Mouse (Mus musculus): ENCODE data around the gene Nhlrc4. TPM values are rescaled to one million over a fixed set of nuclear protein-coding genes. Genes with fewer than 3 reads are reported as not detected.

Gene Nhlrc4
- polyA plus RNA-seq, 1 experiment, result not detected

DNA sequence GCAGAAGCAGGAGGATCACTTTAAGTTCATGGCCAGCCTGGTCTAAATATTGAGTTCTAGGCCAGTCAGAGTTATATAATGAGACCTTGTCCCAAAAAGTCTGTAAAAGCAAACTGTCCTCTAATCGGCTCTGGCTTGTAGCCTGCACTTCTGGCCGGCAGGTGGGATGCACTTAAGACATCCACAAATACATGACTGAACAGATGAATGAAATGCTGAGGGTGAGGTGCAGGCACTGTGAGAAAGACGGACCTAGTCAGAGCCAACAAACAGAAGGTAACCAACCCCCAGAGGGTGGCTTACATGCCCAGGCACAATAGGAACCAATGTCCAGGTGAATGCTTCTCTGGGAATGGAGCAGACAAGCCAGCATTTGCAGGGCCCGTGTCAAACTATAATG, 30.5 kb downstream of the Nhlrc4 start:
- peaks cover 58% of the 10 kb centered on the region for H3K4me1 ChIP-seq (ENCODE audit: control insufficient read depth, insufficient read depth, low read length)
- peak overlapping the region; percentile 38 for H3K4me3 ChIP-seq (ENCODE audit: insufficient read depth, low read length)
- TF ChIP-seq CTCF (IDR thresholded peaks at IDR 0.05; ENCODE audit: low read depth, low read length), result no peak
- TF ChIP-seq POLR2A (IDR thresholded peaks at IDR 0.05; ENCODE audit: borderline replicate concordance, low read depth, low read length), result no peak
- peak overlapping the region; percentile 98 for H3K27ac ChIP-seq (ENCODE audit: insufficient read depth, low read depth, low read length)

DNA sequence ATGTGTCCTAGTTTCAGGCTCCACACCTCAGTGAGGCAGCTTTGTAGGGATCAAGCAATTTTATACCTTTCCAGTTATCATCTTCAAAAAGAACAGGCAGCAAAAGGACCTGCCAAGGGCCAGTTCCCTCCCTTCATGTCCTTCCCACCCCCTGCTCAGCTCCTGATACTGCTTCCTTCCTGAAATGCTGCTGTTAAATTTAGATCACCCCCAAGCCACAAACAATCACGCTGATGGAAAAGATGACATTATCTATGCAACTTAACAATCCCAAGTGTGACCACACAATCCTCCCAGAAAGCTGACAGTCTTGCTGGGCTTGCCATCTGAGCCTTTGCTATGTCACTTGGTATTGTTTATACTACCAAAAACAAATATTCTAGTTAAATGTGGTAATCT, 30.9 kb downstream of the Nhlrc4 start:
- peak overlapping the region; percentile 98 for H3K27ac ChIP-seq (ENCODE audit: insufficient read depth, low read depth, low read length)
- H3K4me3 ChIP-seq (ENCODE audit: insufficient read depth, low read length), result peak overlapping the region; percentile 69
- H3K4me1 ChIP-seq (ENCODE audit: control insufficient read depth, insufficient read depth, low read length), result peaks cover 58% of the 10 kb centered on the region
- TF ChIP-seq CTCF (IDR thresholded peaks at IDR 0.05; ENCODE audit: low read depth, low read length), result no peak
- TF ChIP-seq POLR2A (IDR thresholded peaks at IDR 0.05; ENCODE audit: borderline replicate concordance, low read depth, low read length), result no peak

DNA sequence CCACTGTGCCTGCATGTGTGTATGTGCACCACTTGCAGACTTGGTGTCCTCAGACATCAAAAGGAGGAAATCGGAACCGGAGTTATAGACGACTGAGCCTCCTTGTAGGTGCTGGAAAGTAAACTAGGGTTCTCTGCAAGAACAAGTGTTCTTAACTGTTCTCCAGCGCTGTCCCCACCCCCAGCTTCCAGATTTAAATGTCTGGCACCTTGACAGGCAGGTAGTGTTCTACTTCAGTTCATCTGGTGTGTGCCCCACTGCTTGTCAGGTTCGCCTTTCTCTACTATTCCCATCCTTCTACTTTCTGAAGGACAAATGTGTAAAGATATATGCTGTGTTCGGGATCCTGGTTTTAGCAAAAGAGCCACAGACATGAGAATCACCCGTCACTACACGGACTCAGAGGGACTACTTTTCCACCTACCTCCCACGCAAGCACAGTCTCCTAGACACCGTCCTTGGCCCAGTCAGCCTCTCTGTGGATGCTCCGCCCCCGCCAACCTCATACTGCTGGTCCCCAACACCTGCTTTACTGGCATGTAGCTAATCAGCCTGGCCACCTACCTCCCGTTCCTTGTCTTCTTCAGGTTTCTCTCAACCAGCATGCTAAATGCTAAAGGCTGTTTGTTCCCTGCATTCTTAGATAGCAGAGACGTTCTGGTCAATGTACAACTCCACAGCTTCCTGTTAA, 31.4 kb downstream of the Nhlrc4 start:
- TF ChIP-seq CTCF (IDR thresholded peaks at IDR 0.05; ENCODE audit: low read depth, low read length) (no peak), POLR2A (IDR thresholded peaks at IDR 0.05; ENCODE audit: borderline replicate concordance, low read depth, low read length) (no peak)
- Histone ChIP-seq H3K4me1 (ENCODE audit: control insufficient read depth, insufficient read depth, low read length) (peaks cover 57% of the 10 kb centered on the region), H3K4me3 (ENCODE audit: insufficient read depth, low read length) (peak overlapping the region; percentile 69), H3K27ac (ENCODE audit: insufficient read depth, low read depth, low read length) (peak overlapping the region; percentile 96)

DNA sequence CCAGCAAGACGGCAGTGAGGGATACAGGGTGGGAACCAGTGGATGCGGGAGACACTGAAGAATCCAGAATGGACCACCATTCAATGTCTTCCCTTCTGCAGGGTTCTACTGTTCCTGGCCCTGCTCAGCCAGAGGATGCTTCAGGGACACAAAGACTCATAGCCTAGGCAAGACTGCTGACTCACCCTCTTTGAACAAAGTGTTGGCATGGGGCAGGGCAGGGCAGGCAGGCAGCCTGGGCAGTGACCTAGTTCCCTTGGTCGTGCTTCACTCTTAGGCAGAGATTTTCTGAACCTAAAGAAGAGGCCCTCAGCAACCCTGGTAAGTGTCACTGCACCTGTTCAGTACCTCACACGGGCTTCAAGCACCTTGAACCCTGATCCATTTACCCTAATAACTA, 32.9 kb downstream of the Nhlrc4 start:
- no peak for TF ChIP-seq CTCF (IDR thresholded peaks at IDR 0.05; ENCODE audit: low read depth, low read length)
- no peak for TF ChIP-seq POLR2A (IDR thresholded peaks at IDR 0.05; ENCODE audit: borderline replicate concordance, low read depth, low read length)
- H3K27ac ChIP-seq (ENCODE audit: insufficient read depth, low read depth, low read length), result peak overlapping the region; percentile 67
- H3K4me3 ChIP-seq (ENCODE audit: insufficient read depth, low read length), result peak overlapping the region; percentile 19

DNA sequence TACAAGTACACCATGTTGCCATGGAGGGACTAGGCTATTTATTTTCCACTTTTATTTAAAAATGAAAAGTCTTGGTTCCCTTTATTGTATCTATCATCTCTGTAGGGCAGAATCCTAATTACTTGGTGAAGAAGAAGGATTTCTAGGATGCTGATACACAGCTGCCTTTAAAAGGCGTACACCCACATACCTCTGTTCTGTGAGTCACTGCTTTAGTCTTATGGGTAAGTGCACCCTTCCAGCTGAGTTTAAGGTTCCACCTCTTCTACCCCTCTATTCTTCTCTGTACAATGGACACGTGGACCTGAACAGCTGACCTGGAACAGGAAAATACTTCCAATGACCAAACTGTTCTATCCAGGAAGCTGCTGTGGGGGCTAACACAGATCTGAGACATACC, 37.1 kb downstream of the Nhlrc4 start:
- no peak overlapping the region for H3K27ac ChIP-seq (ENCODE audit: insufficient read depth, low read depth, low read length)
- H3K4me3 ChIP-seq (ENCODE audit: insufficient read depth, low read length), result no peak overlapping the region
- TF ChIP-seq CTCF (IDR thresholded peaks at IDR 0.05; ENCODE audit: low read depth, low read length), result no peak
- no peak for TF ChIP-seq POLR2A (IDR thresholded peaks at IDR 0.05; ENCODE audit: borderline replicate concordance, low read depth, low read length)
- H3K4me1 ChIP-seq (ENCODE audit: control insufficient read depth, insufficient read depth, low read length), result peaks cover 31% of the 10 kb centered on the region

More for the DNA sequence above, 32.9 kb downstream of the Nhlrc4 start:
- H3K4me1 ChIP-seq (ENCODE audit: control insufficient read depth, insufficient read depth, low read length), result peaks cover 45% of the 10 kb centered on the region

DNA sequence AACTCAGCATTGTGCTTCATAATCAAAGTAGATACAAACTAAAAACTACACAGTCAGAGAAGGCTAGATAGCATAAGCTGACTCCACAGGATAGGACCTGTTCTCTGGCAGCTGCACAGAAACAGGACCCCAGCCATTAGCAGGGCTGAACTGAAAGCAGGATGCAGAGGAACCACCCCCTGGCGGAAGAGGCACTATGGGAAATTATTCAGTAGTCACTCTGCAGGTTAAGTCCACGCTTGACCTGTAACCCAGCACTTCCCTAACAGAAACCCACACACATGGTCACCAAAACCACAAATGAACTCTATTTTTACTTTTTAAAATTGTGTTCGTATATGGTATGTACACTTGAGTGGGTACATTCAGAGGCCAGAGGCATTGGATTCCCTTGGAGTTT, 41.7 kb downstream of the Nhlrc4 start:
- peaks cover 26% of the 10 kb centered on the region for H3K4me1 ChIP-seq (ENCODE audit: control insufficient read depth, insufficient read depth, low read length)
- no peak overlapping the region for H3K27ac ChIP-seq (ENCODE audit: insufficient read depth, low read depth, low read length)
- no peak overlapping the region for H3K4me3 ChIP-seq (ENCODE audit: insufficient read depth, low read length)
- no peak for TF ChIP-seq POLR2A (IDR thresholded peaks at IDR 0.05; ENCODE audit: borderline replicate concordance, low read depth, low read length)
- TF ChIP-seq CTCF (IDR thresholded peaks at IDR 0.05; ENCODE audit: low read depth, low read length), result no peak

DNA sequence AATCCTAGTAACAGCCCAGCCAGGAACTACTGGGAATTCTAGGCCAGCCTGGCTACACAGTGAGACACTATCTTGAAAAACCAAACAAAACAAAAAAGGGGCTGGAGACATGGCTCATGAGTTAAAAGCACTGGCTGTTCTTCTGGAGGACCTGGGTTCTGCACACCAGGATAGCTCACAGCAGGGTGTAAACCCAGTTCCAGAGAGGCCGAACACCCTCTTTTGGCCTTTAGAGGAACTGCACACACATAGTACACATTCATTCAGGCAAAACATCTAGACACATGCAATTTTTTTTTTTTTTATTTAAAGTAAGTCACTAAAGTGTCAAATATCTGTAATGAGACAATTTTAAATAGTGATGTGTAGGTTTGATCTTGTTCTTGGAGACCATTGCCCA, 44.6 kb downstream of the Nhlrc4 start:
- Histone ChIP-seq H3K4me3 (ENCODE audit: insufficient read depth, low read length) (no peak overlapping the region), H3K4me1 (ENCODE audit: control insufficient read depth, insufficient read depth, low read length) (peaks cover 43% of the 10 kb centered on the region), H3K27ac (ENCODE audit: insufficient read depth, low read depth, low read length) (no peak overlapping the region)
- TF ChIP-seq POLR2A (IDR thresholded peaks at IDR 0.05; ENCODE audit: borderline replicate concordance, low read depth, low read length) (no peak), CTCF (IDR thresholded peaks at IDR 0.05; ENCODE audit: low read depth, low read length) (no peak)

DNA sequence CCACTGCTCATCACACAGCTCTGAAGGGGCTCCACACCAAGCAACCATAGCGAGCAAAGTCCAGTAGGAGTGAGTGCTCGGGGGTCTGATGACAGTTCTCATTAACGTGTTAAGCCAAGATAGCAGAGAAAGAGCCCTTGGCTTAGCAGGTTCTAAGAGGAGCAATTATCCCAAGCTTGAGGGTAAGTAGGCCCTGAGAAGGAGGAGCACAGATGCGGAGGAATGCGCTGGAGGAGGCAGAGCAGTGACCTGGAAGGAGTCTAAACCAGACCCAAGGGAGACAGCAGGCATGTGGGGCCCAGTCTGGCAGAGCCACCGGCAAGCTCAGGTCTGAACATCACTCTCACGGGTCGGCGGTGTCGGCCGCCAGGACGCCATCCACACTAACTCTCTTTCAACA, 48.9 kb downstream of the Nhlrc4 start:
- Histone ChIP-seq H3K27ac (ENCODE audit: insufficient read depth, low read depth, low read length) (no peak overlapping the region), H3K4me1 (ENCODE audit: control insufficient read depth, insufficient read depth, low read length) (peaks cover 35% of the 10 kb centered on the region), H3K4me3 (ENCODE audit: insufficient read depth, low read length) (no peak overlapping the region)
- no peak for TF ChIP-seq CTCF (IDR thresholded peaks at IDR 0.05; ENCODE audit: low read depth, low read length)
- no peak for TF ChIP-seq POLR2A (IDR thresholded peaks at IDR 0.05; ENCODE audit: borderline replicate concordance, low read depth, low read length)

DNA sequence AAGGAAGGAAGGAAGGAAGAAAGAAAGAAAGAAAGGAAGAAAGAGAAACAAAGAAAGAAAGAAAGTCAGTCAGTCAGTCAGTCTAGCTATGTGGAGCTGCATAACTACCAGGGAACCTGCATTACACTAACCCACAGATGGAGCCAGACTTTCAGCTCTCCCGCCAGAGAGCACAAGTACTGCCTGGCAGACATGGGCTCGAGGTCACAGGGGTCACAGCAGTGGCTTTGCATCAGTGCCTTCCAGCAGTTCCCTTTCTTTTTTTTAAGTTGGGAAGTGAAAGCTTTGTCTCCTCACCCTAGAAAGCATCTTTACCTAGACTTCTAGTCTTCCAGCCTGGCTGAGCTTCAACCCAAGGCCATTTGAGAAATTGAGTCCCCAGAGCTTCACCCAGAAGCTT, 49.3 kb downstream of the Nhlrc4 start:
- no peak for TF ChIP-seq POLR2A (IDR thresholded peaks at IDR 0.05; ENCODE audit: borderline replicate concordance, low read depth, low read length)
- TF ChIP-seq CTCF (IDR thresholded peaks at IDR 0.05; ENCODE audit: low read depth, low read length), result no peak
- no peak overlapping the region for H3K4me3 ChIP-seq (ENCODE audit: insufficient read depth, low read length)

DNA sequence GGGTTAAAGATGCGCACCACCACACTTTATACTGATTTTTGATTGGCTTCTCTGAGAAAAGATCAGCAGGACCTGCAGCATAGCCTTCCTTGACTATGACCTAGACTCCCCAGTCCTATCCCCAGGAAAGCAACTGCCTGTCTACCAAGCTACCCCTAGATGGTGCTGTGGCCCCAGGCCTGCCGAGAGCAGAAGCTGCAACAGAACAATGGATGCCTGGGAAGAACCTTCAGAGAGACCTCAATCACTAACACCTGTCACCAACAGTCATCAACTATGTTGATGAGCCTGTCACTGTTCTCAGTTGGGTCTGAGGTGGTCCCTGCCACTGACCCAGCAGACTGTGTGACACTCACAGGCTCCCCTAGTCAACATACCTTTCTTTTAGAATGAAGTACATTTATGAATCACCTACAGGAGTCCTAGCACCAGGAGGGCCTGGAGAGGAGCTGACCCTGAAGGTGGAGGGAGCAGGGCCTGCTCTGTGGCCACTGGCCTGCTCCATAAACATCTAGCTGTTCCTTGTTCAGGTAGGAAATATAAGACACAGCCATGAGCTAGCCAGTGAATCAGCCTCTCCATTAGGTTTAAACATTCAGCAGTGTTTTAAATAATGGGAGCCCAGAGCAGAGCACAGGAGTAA, 50.7 kb downstream of the Nhlrc4 start:
- Histone ChIP-seq H3K4me3 (ENCODE audit: insufficient read depth, low read length) (no peak overlapping the region), H3K4me1 (ENCODE audit: control insufficient read depth, insufficient read depth, low read length) (peaks cover 27% of the 10 kb centered on the region), H3K27ac (ENCODE audit: insufficient read depth, low read depth, low read length) (no peak overlapping the region)
- TF ChIP-seq CTCF (IDR thresholded peaks at IDR 0.05; ENCODE audit: low read depth, low read length), result peak; percentile 53
- TF ChIP-seq POLR2A (IDR thresholded peaks at IDR 0.05; ENCODE audit: borderline replicate concordance, low read depth, low read length), result no peak

More for the DNA sequence above, 49.3 kb downstream of the Nhlrc4 start:
- Histone ChIP-seq H3K27ac (ENCODE audit: insufficient read depth, low read depth, low read length) (no peak overlapping the region), H3K4me1 (ENCODE audit: control insufficient read depth, insufficient read depth, low read length) (peaks cover 35% of the 10 kb centered on the region)

Other genes with a start within 250 kb of the Nhlrc4 start
- not detected in 2 replicates for gene Gng13, start 227.8 kb downstream of the Nhlrc4 start, polyA plus RNA-seq (2012; ENCODE audit: insufficient read depth, insufficient read length, missing spikeins)
- gene Chtf18, start 217.5 kb downstream of the Nhlrc4 start, polyA plus RNA-seq (2012; ENCODE audit: insufficient read depth, insufficient read length, missing spikeins), result 7.4 and 14.1 TPM in 2 replicates
- 10.1 and 10.2 TPM in 2 replicates for gene Rpusd1, start 217.3 kb downstream of the Nhlrc4 start, polyA plus RNA-seq (2012; ENCODE audit: insufficient read depth, insufficient read length, missing spikeins)
- not detected in 2 replicates for gene Mslnl, start 208.9 kb downstream of the Nhlrc4 start, polyA plus RNA-seq (2012; ENCODE audit: insufficient read depth, insufficient read length, missing spikeins)
- gene Msln, start 190.6 kb downstream of the Nhlrc4 start, polyA plus RNA-seq (2012; ENCODE audit: insufficient read depth, insufficient read length, missing spikeins), result not detected in 2 replicates
- 36.9 and 40.9 TPM in 2 replicates for gene Narfl, start 171.2 kb downstream of the Nhlrc4 start, polyA plus RNA-seq (2012; ENCODE audit: insufficient read depth, insufficient read length, missing spikeins)
- 30.4 and 31.0 TPM in 2 replicates for gene Haghl, start 159.3 kb downstream of the Nhlrc4 start, polyA plus RNA-seq (2012; ENCODE audit: insufficient read depth, insufficient read length, missing spikeins)
- gene Ccdc78, start 158.4 kb downstream of the Nhlrc4 start, polyA plus RNA-seq (2012; ENCODE audit: insufficient read depth, insufficient read length, missing spikeins), result not detected in 2 replicates
- 64.5 and 70.6 TPM in 2 replicates for gene Fam173a, start 152.1 kb downstream of the Nhlrc4 start, polyA plus RNA-seq (2012; ENCODE audit: insufficient read depth, insufficient read length, missing spikeins)
- not detected in 2 replicates for gene AC134908.4, start 149.3 kb downstream of the Nhlrc4 start, polyA plus RNA-seq (2012; ENCODE audit: insufficient read depth, insufficient read length, missing spikeins)
- gene Metrn, start 147.8 kb downstream of the Nhlrc4 start, polyA plus RNA-seq (2012; ENCODE audit: insufficient read depth, insufficient read length, missing spikeins), result 13.1 and 14.6 TPM in 2 replicates
- not detected in 2 replicates for gene Fbxl16, start 135.9 kb downstream of the Nhlrc4 start, polyA plus RNA-seq (2012; ENCODE audit: insufficient read depth, insufficient read length, missing spikeins)
- gene Wdr24, start 121.3 kb downstream of the Nhlrc4 start, polyA plus RNA-seq (2012; ENCODE audit: insufficient read depth, insufficient read length, missing spikeins), result 11.9 and 14.0 TPM in 2 replicates
- gene Jmjd8, start 116.1 kb downstream of the Nhlrc4 start, polyA plus RNA-seq (2012; ENCODE audit: insufficient read depth, insufficient read length, missing spikeins), result 16.3 and 18.0 TPM in 2 replicates
- gene Stub1, start 111.6 kb downstream of the Nhlrc4 start, polyA plus RNA-seq (2012; ENCODE audit: insufficient read depth, insufficient read length, missing spikeins), result 84.9 and 89.7 TPM in 2 replicates
- 1.6 and 3.7 TPM in 2 replicates for gene Rhbdl1, start 107.7 kb downstream of the Nhlrc4 start, polyA plus RNA-seq (2012; ENCODE audit: insufficient read depth, insufficient read length, missing spikeins)
- gene Gm20683, start 103.2 kb downstream of the Nhlrc4 start, polyA plus RNA-seq (2012; ENCODE audit: insufficient read depth, insufficient read length, missing spikeins), result 1.5 TPM in 1 of 2 replicates, not detected in the other
- 30.8 and 35.1 TPM in 2 replicates for gene Rhot2, start 100.1 kb downstream of the Nhlrc4 start, polyA plus RNA-seq (2012; ENCODE audit: insufficient read depth, insufficient read length, missing spikeins)
- gene Wdr90, start 83.5 kb downstream of the Nhlrc4 start, polyA plus RNA-seq (2012; ENCODE audit: insufficient read depth, insufficient read length, missing spikeins), result 11.7 and 13.1 TPM in 2 replicates
- 10.3 and 16.6 TPM in 2 replicates for gene Mcrip2, start 76.2 kb downstream of the Nhlrc4 start, polyA plus RNA-seq (2012; ENCODE audit: insufficient read depth, insufficient read length, missing spikeins)
- 16.1 and 17.0 TPM in 2 replicates for gene Mettl26, start 69.9 kb downstream of the Nhlrc4 start, polyA plus RNA-seq (2012; ENCODE audit: insufficient read depth, insufficient read length, missing spikeins)
- gene Wfikkn1, start 64.1 kb downstream of the Nhlrc4 start, polyA plus RNA-seq (2012; ENCODE audit: insufficient read depth, insufficient read length, missing spikeins), result 0.84 and 1.4 TPM in 2 replicates
- gene Rab40c, start 25.2 kb downstream of the Nhlrc4 start, polyA plus RNA-seq (2012; ENCODE audit: insufficient read depth, insufficient read length, missing spikeins), result 30.0 and 32.8 TPM in 2 replicates
- gene Pigq, start within 50 bp of the Nhlrc4 start, polyA plus RNA-seq (2012; ENCODE audit: insufficient read depth, insufficient read length, missing spikeins), result 51.1 and 53.4 TPM in 2 replicates
- gene A930017K11Rik, start 7.6 kb upstream of the Nhlrc4 start, polyA plus RNA-seq (2012; ENCODE audit: insufficient read depth, insufficient read length, missing spikeins), result not detected in 2 replicates
- 12.1 and 12.7 TPM in 2 replicates for gene Capn15, start 40.8 kb upstream of the Nhlrc4 start, polyA plus RNA-seq (2012; ENCODE audit: insufficient read depth, insufficient read length, missing spikeins)
- 7.9 and 8.3 TPM in 2 replicates for gene Rab11fip3, start 124.6 kb upstream of the Nhlrc4 start, polyA plus RNA-seq (2012; ENCODE audit: insufficient read depth, insufficient read length, missing spikeins)
- gene Decr2, start 145.4 kb upstream of the Nhlrc4 start, polyA plus RNA-seq (2012; ENCODE audit: insufficient read depth, insufficient read length, missing spikeins), result 29.0 and 30.7 TPM in 2 replicates
- 25.6 and 28.4 TPM in 2 replicates for gene Nme4, start 150.6 kb upstream of the Nhlrc4 start, polyA plus RNA-seq (2012; ENCODE audit: insufficient read depth, insufficient read length, missing spikeins)
- 58.4 and 67.5 TPM in 2 replicates for gene Tmem8, start 168.3 kb upstream of the Nhlrc4 start, polyA plus RNA-seq (2012; ENCODE audit: insufficient read depth, insufficient read length, missing spikeins)
- 72.1 and 74.7 TPM in 2 replicates for gene Mrpl28, start 178.5 kb upstream of the Nhlrc4 start, polyA plus RNA-seq (2012; ENCODE audit: insufficient read depth, insufficient read length, missing spikeins)
- 31.6 and 40.1 TPM in 2 replicates for gene Axin1, start 193.7 kb upstream of the Nhlrc4 start, polyA plus RNA-seq (2012; ENCODE audit: insufficient read depth, insufficient read length, missing spikeins)

Data from bone marrow macrophage, adult 2 months (primary cell).